Mouse (Mus musculus) urinary bladder, adult 2 months (tissue): ENCODE data around the gene Cryba1. TPM values are rescaled to one million over a fixed set of nuclear protein-coding genes. Genes with fewer than 3 reads are reported as not detected.
"Not testable (repeated sequence)": the region's sequence is repeated elsewhere in the genome, so short reads cannot be mapped to it uniquely, and the experiment has no call there.

ENCODE experiments used
- DNase-seq: peaks from one replicate; pipeline ENCODE4 v3.0.0; 2022; ENCODE audit warnings: low spot score
- polyA plus RNA-seq: library from polyadenylated mRNA; depleted of rRNA; stranded (reverse); fragments of >200 nt; gene quantifications from 2 replicates; pipeline ENCODE4 v1.2.3, GENCODE M21; 2012; rRNA removed

The Cryba1 gene
- not detected in 2 replicates for polyA plus RNA-seq

- DNase-seq: no peak
Measured at GRCm38 (mm10) chr11:77725183-77725582, at the start of gene Cryba1. Gene Cryba1 (minus strand): TSS chr11:77725283.

- DNase-seq: no peak
Measured at GRCm38 (mm10) chr11:77771879-77772713, 47.0 kb upstream of the Cryba1 start.

- DNase-seq: no peak
Measured at GRCm38 (mm10) chr11:77770346-77770745, 45.3 kb upstream of the Cryba1 start.

GRCm38 (mm10) chr11:77769496-77769895, 44.4 kb upstream of the Cryba1 start:
- DNase-seq: no peak

GRCm38 (mm10) chr11:77766351-77767001, 41.4 kb upstream of the Cryba1 start:
- DNase-seq: peak; percentile 50

GRCm38 (mm10) chr11:77765459-77765777, 40.3 kb upstream of the Cryba1 start:
- DNase-seq: no peak

- DNase-seq: no peak
Measured at GRCm38 (mm10) chr11:77764694-77765458, 39.8 kb upstream of the Cryba1 start.

GRCm38 (mm10) chr11:77763673-77764340, 38.7 kb upstream of the Cryba1 start:
- DNase-seq: peak; percentile 58

GRCm38 (mm10) chr11:77762783-77763672, 37.9 kb upstream of the Cryba1 start, which contains the start of gene Myo18a:
Gene Myo18a (plus strand): TSS chr11:77763246.
- peak; percentile 92 for DNase-seq

- DNase-seq: no peak
Measured at GRCm38 (mm10) chr11:77760031-77760430, 34.9 kb upstream of the Cryba1 start.

GRCm38 (mm10) chr11:77753469-77753868, 28.4 kb upstream of the Cryba1 start:
- no peak for DNase-seq

- no peak for DNase-seq
Measured at GRCm38 (mm10) chr11:77752525-77752924, 27.4 kb upstream of the Cryba1 start.

- no peak for DNase-seq
Measured at GRCm38 (mm10) chr11:77748996-77749395, 23.9 kb upstream of the Cryba1 start.

- DNase-seq: not testable (repeated sequence)
Measured at GRCm38 (mm10) chr11:77747103-77747502, 22.0 kb upstream of the Cryba1 start.

- no peak for DNase-seq
Measured at GRCm38 (mm10) chr11:77746652-77747051, 21.6 kb upstream of the Cryba1 start.

- peak; percentile 28 for DNase-seq
Measured at GRCm38 (mm10) chr11:77743966-77744365, 18.9 kb upstream of the Cryba1 start.

- DNase-seq: no peak
Measured at GRCm38 (mm10) chr11:77738555-77738954, 13.5 kb upstream of the Cryba1 start.

- peak; percentile 56 for DNase-seq
Measured at GRCm38 (mm10) chr11:77737289-77737688, 12.2 kb upstream of the Cryba1 start.

GRCm38 (mm10) chr11:77728587-77728986, 3.5 kb upstream of the Cryba1 start:
- DNase-seq: no peak

GRCm38 (mm10) chr11:77724766-77725165, 317 bp downstream of the Cryba1 start:
- DNase-seq: no peak

GRCm38 (mm10) chr11:77721389-77721788, 3.7 kb downstream of the Cryba1 start:
- DNase-seq: no peak
